ENCODE assay signal across 7 mouse cellular contexts in genomic region chr16:92544264-92544663, GRCm38 (mm10). TPM values are rescaled to one million over a fixed set of nuclear protein-coding genes. Genes with fewer than 3 reads are reported as not detected.
DNase-seq lines count a peak whose midpoint lies in the region; TF ChIP-seq lines count a peak whose summit lies in the region.

No protein-coding gene starts in this region.

- H3K27ac ChIP-seq in ES-E14 (ENCODE audit: insufficient read depth, low read depth, low read length, poor library complexity, severe bottlenecking), result no peak overlapping the region

- no peak overlapping the region for H3K9ac ChIP-seq in ES-E14 (ENCODE audit: insufficient read depth, low read depth, low read length, poor library complexity, severe bottlenecking)

- H3K9me3 ChIP-seq in ES-E14 (ENCODE audit: control insufficient read depth, insufficient read depth, low read depth, low read length), result no peaks in the 10 kb centered on the region

- H3K36me3 ChIP-seq in ES-E14 (ENCODE audit: control insufficient read depth, insufficient read depth, low read length, poor library complexity, severe bottlenecking), result no peaks in the 10 kb centered on the region

- H3K4me1 ChIP-seq in ES-E14 (ENCODE audit: control insufficient read depth in 2 of 2, insufficient read depth in 2 of 2, low read length in 2 of 2, poor library complexity in 1 of 2), result no peaks in the 10 kb centered on the region

- peak; percentile 22 for DNase-seq in layer of hippocampus, adult 11-12 months (ENCODE audit: low spot score)
- no peak for DNase-seq in layer of hippocampus, postnatal 36 days
- DNase-seq in ES-E14 (ENCODE audit: low read depth, low spot score) (peak; percentile 25), adipocyte (ENCODE audit: low spot score) (peak; percentile 85)
- DNase-seq in heart, postnatal 4 days, result peak; percentile 34
- peak; percentile 59 for DNase-seq in retina, embryonic 14.5 days (ENCODE audit: low spot score)
- DNase-seq in gastrocnemius, adult 8-10 months (ENCODE audit: low spot score in 2 of 2), result no peak

- in situ Hi-C loops in ES-E14 (cut with MboI; ENCODE audit: low sequenced_read_pairs in 2 of 2, unreplicated experiment in 2 of 2), result no loop called here

- no peak overlapping the region for H3K4me3 ChIP-seq in ES-E14 (ENCODE audit: insufficient read depth in 1 of 2, low read depth in 1 of 2, low read length in 2 of 2, poor library complexity in 1 of 2, severe bottlenecking in 1 of 2)

TF ChIP-seq in ES-E14, 5 proteins besides CTCF, POLR2A, EP300 and RAD21:
- TF ChIP-seq ZNF384 (IDR thresholded peaks at IDR 0.05; ENCODE audit: low read depth, low read length) (no peak), ZC3H11A (IDR thresholded peaks at IDR 0.05; ENCODE audit: borderline replicate concordance, low read depth, low read length) (0 out of 2 replicates have a peak, but pooled peaks have one; percentile 17), MAFK (IDR thresholded peaks at IDR 0.05; ENCODE audit: insufficient read depth, low read depth, low read length) (no peak), HCFC1 (IDR thresholded peaks at IDR 0.05; ENCODE audit: borderline replicate concordance, insufficient read depth, low read length) (no peak)

RNA-seq across cellular contexts. Expression of gene Clic6, which starts 58.7 kb away (rescaled TPM):
- total RNA-seq in layer of hippocampus, postnatal 36 days (2021), result 1 to 10 TPM in 1 of 2 experiments, under 1 TPM in 1; 1.00 to 3.7 TPM
- 0.37 and 1.0 TPM in 2 replicates for total RNA-seq in ES-E14 (2012; rRNA removed)
- total RNA-seq in heart, postnatal 4 days (2021), result 1 to 10 TPM; 1.0 to 1.8 TPM
- under 1 TPM in 2 of 4 experiments, not detected in 2; 0.10 to 0.11 TPM for total RNA-seq in gastrocnemius, adult 8-10 months (2022)

Comparison
In these comparisons a context has a peak if more than half of its experiments do, and no peak if none do; other contexts are left out.
1. DNase-seq: peak in layer of hippocampus, adult 11-12 months (single experiment), ES-E14 (single experiment), adipocyte (single experiment), heart, postnatal 4 days (single experiment) and retina, embryonic 14.5 days (single experiment); none in layer of hippocampus, postnatal 36 days (0 of 2) and gastrocnemius, adult 8-10 months (0 of 2).